Mouse (Mus musculus): ENCODE measurements around the gene Slc35e1.

The Slc35e1 gene

DNA sequence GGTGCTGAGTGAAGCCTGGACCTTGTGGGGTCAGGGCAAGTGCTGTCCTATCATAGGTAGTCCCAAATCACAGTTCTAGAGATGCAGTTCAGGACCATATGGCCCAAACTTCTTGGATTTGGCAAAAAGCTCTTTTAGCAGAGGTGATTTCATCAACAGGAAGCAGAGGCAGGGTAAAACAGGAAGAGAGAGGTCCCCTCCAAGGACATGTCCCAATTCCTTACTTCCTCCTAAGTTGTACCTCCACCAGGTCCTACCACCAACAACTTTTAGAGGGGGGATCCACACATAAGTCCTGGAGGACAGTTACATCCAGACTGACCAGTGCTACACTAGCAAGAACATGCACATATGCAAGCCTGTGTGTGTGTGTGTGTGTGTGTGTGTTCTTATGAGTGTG lies 5.4 kb downstream of the Slc35e1 start:
- in situ Hi-C loops (cut with MboI; ENCODE audit: unreplicated experiment in 2 of 2), result no loop called here

DNA sequence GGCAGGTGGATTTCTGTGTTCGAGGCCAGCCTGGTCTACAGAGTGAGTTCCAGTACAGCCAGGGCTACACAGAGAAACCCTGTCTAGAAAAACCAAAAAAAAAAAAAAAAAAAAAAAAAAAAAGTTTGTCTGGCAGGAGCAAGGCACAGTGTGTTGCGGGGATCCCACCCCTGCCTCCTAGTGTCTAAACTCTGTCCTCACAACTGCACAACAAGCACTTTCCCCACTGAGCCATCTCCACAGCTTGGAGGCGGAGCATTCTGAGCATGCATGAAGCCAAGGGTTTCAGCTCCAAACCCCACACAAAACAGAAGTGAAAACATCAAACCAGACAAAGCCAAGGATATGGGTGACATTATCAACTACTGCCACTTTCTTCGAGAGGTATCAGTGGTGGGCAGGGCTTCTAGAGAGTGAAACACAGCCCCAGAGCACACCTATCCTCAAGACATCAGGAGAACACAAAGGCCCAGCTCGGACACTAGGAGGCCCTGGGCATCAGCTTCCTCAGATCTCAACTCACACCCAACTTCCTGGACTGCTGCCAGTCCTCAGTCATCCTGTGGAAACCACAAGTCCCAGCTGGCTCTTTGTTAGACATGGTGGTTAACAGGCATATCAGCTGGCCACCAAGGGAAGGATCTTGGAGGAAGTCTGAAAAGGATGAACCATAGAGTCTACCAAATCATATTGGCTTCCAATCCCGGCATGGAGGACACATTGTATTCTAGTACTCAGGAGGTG lies 6.8 kb downstream of the Slc35e1 start:
- in situ Hi-C loops (cut with MboI; ENCODE audit: unreplicated experiment in 2 of 2), result no loop called here

GRCm38 (mm10) chr8:72474826-72475546 lies 17.4 kb downstream of the Slc35e1 start, which contains the start of gene Cherp:
Cherp (minus strand) TSS chr8:72475226.
- in situ Hi-C loops (cut with MboI; ENCODE audit: unreplicated experiment in 2 of 2), result no loop called here

- in situ Hi-C loops (cut with MboI; ENCODE audit: unreplicated experiment in 2 of 2), result no loop called here
Observed at GRCm38 (mm10) chr8:72470684-72471083, 21.7 kb downstream of the Slc35e1 start.

DNA sequence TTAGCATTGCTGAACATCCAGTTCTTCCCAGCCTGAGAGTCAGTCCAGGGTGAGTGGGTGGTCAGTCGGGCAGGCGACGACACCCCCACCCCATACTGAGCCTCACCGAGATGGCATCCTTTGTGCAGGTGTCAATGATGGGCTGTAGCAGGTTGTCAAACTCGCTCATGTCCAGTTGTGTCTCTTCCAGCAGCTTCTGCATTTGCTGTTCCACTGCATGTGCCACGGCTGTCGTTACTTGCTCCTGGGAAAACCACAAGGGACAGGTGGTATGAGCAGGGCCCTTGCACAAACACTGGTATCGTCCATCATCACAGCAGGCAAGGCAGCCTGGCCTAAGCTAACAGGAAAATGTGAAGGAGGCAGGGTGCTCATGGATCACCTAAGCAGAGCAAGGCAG lies 22.4 kb downstream of the Slc35e1 start:
- in situ Hi-C loops (cut with MboI; ENCODE audit: unreplicated experiment in 2 of 2), result no loop called here

- in situ Hi-C loops (cut with MboI; ENCODE audit: unreplicated experiment in 2 of 2), result no loop called here
Observed at GRCm38 (mm10) chr8:72469243-72469642, 23.2 kb downstream of the Slc35e1 start.

DNA sequence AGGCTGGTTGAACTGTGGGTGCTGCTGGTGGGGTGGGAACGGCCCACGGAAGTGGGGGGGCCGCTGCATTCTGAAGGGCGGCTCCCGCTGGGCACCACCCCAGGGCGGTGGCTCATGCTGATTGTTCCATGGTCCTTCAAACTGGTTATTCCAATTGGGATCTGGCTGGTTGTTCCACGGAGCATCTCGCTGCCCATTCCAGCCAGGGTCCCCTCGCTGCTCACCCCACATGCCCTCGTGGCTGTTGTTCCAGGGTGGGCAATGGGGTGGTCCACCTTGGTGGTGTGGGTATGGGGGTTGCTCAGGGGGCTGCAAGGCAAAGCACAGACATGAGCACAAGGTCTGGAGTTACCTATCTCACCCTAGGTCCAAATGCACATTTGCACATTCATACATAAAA lies 28.2 kb downstream of the Slc35e1 start:
- in situ Hi-C loops (cut with MboI; ENCODE audit: unreplicated experiment in 2 of 2), result no loop called here

DNA sequence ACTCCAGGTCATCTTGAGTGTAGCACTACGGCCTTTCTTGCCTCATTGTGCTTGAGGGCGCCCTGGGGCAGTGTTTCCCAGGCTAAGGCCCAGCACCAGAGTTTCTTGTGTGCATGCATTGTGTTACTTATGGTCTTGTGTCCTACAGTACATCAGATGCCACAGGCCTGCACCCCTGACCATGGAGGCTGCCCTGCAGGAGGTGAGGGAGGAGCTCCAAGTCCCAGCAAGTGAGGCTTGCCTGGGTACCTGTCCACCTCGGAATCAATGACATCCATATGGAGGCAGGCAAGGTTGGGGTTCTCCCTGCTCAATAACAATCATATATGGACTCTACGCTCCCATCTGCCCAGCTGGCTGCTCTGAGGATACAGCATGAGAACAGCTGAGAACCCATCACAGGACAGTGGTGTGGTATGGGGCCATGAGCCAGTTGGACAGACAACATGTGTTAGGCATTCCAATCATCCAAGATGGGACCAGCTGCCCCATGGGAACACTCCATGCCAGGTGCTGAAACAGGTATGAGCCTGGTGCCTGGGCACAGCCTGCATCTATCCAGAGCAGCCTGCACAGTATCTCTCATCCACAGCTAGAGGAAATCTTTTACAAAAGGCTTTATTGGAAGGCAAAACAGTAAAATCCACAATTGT lies 32.4 kb downstream of the Slc35e1 start:
- in situ Hi-C loops (cut with MboI; ENCODE audit: unreplicated experiment in 2 of 2), result no loop called here

DNA sequence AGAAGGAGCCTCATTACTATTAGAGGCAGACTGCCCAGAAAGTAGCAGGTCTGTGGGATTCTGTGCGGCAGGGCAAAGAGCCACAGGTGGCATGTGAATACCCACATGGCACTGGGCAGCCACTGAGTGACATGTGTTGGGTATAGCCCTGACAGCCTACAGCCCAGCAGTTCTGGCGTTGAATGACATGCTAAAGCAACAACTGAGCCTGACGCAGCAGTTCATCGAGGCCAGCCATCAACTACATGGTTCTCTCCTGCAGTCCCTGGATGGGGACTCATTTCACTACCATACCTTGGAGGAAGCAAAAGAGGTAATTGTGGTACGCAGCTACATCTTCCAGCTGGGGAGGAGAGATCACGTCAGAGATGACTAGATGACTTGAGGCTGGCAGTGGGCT lies 34.0 kb downstream of the Slc35e1 start:
- in situ Hi-C loops (cut with MboI; ENCODE audit: unreplicated experiment in 2 of 2), result no loop called here

DNA sequence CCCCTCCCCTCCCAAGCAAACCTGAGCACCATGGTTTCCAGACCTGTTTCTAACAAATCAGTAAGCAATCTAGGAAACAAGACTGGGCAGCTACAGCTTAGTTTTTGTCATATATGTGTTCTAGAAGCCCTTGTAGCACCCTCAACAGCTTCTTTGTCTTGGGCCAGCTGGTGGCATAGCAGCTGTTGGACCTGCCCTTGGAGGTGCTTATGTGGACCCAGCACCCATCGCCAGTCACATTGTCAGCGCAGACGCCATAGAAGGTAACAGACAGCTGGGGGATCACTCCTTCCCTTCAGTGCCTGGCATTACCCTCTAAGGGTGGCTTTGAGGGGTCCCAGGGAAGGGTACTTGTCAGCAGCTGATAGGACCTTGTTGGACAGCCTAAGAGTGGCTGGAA lies 34.6 kb downstream of the Slc35e1 start:
- in situ Hi-C loops (cut with MboI; ENCODE audit: unreplicated experiment in 2 of 2), result no loop called here

- in situ Hi-C loops (cut with MboI; ENCODE audit: unreplicated experiment in 2 of 2), result no loop called here
Observed at GRCm38 (mm10) chr8:72455317-72455716, 37.1 kb downstream of the Slc35e1 start.

GRCm38 (mm10) chr8:72453904-72454303 lies 38.5 kb downstream of the Slc35e1 start:
- in situ Hi-C loops (cut with MboI; ENCODE audit: unreplicated experiment in 2 of 2), result no loop called here

- in situ Hi-C loops (cut with MboI; ENCODE audit: unreplicated experiment in 2 of 2), result no loop called here
Observed at GRCm38 (mm10) chr8:72451516-72451915, 40.9 kb downstream of the Slc35e1 start.

- in situ Hi-C loops (cut with MboI; ENCODE audit: unreplicated experiment in 2 of 2), result no loop called here
Observed at GRCm38 (mm10) chr8:72445071-72445470, 47.3 kb downstream of the Slc35e1 start.

DNA sequence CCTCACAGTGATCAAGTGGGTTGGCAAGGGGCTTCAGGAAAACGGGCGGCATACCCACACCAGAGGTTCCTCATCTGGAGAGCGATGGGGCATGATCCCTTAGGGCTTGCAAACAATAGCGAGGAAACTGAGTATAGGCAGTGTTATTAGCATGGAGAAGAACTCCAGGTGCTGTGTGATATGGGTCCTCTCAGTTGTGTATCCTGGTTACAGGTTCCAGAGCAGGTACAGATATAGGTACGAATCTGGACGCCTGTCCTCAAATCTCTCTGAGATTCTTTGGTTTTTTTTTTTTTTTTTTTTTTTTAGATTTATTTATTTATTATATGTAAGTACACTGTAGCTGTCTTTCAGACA lies 48.4 kb downstream of the Slc35e1 start:
- in situ Hi-C loops (cut with MboI; ENCODE audit: unreplicated experiment in 2 of 2), result no loop called here

DNA sequence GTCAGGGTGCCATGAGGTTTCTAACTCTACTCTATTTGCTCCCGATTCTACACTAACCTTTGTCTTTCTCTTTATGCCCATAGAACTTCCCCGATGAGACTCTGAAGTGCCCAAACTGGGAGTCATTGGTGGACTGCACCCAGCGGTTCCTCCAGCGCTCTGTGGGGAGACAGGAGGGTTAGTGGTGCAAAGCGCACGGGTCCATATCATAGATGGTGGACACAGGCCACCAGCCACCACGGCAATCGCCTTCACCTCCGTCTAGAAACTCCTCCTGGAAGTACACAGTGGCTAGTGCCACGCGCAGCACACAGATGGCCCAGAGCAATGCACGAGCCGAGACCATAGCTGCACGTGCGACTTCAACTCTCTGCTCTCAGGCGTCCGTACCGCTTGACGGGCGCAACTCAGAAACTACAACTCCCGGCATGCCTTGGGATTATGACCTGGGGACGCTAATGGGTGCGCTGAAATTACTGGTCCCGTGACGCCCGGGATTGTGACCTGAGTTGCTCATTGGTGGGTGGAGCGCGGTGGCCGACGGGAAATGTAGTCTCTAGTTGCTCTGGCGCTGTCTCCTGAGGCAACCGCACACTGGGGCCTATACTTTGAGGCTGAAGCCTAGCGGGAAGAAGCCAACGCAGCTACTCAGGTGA lies 48.9 kb downstream of the Slc35e1 start, which contains the start of the genes Calr3 and 1700030K09Rik:
Gene Calr3 (minus strand): TSS at position 533 of the 656 bp plus-strand sequence.
Gene 1700030K09Rik (plus strand): TSS at position 543 of the 656 bp plus-strand sequence.
- in situ Hi-C loops (cut with MboI; ENCODE audit: unreplicated experiment in 2 of 2), result no loop called here

GRCm38 (mm10) chr8:72438248-72439015 lies 54.0 kb downstream of the Slc35e1 start:
- in situ Hi-C loops (cut with MboI; ENCODE audit: unreplicated experiment in 2 of 2), result no loop called here

DNA sequence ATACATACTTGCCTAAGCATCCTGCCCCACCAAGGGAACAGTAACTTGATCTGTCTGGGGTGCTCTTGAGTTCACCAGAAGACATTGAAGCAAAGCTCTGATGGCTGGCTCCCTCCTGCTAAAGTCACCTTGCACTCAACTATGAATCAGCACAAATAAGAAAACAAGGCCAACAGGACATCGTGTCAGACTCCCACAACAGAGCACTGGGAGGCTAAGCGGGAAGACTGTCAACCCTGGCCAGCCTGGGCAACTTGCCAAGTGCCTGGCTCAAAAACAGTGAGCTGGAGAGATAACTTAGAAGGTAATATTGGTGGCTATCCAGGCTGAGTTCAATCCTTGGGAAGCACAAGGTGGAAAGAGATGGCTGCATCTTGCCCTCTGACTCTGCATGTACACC lies 57.5 kb downstream of the Slc35e1 start:
- in situ Hi-C loops (cut with MboI; ENCODE audit: unreplicated experiment in 2 of 2), result no loop called here

All from v-Abl transformed pro-B cells (cell line).